ENCODE assay signal across 21 mouse cellular contexts in genomic region chr8:107035641-107036040, GRCm38 (mm10). TPM values are rescaled to one million over a fixed set of nuclear protein-coding genes. Genes with fewer than 3 reads are reported as not detected.
"Had no signal": no experiment of that assay in that cellular context is flagged by ENCODE, and none has a peak within 500 bp of the region (broad histone marks: within the 10 kb centered on the region; RNA-seq: fewer than 3 reads in every experiment).

No protein-coding gene starts in this region.

- ATAC-seq: midbrain, embryonic 16.5 days had no signal

- H3K9ac ChIP-seq: lung, embryonic 14.5 days; midbrain, embryonic 12.5 days; neural tube, embryonic 13.5 days; neural tube, embryonic 15.5 days had no signal

- H3K4me2 ChIP-seq: lung, embryonic 14.5 days; midbrain, embryonic 12.5 days; neural tube, embryonic 13.5 days; neural tube, embryonic 15.5 days had no signal

- H3K9me3 ChIP-seq: midbrain, embryonic 10.5 days; midbrain, embryonic 12.5 days; neural tube, embryonic 13.5 days; neural tube, embryonic 15.5 days had no signal

- DNase-seq: lung, adult 18-20 months; lung, embryonic 14.5 days; lung, postnatal 10 days; lung, postnatal 4 days; midbrain, embryonic 14.5 days; retina, postnatal 1 day; right cerebral cortex, adult 18-20 months; right cerebral cortex, postnatal 25 days; right cerebral cortex, postnatal 4 days; spleen, adult 18-20 months; thymus, adult 18-20 months; thymus, postnatal 14 days; thymus, postnatal 36 days had no signal

- H3K27me3 ChIP-seq: midbrain, embryonic 12.5 days; neural tube, embryonic 13.5 days; neural tube, embryonic 15.5 days had no signal

- H3K4me3 ChIP-seq: midbrain, embryonic 10.5 days; midbrain, embryonic 12.5 days; myocyte; neural tube, embryonic 13.5 days; neural tube, embryonic 15.5 days had no signal

- H3K27ac ChIP-seq: midbrain, embryonic 10.5 days; midbrain, embryonic 12.5 days; neural tube, embryonic 13.5 days; neural tube, embryonic 15.5 days had no signal

RNA-seq across cellular contexts. Expression of gene Tmed6, which starts 29.8 kb away (rescaled TPM):
- total RNA-seq: megakaryocyte-erythroid progenitor cell, adult 5-6 weeks had no signal
- polyA plus RNA-seq: midbrain, embryonic 10.5 days; midbrain, embryonic 12.5 days; midbrain, embryonic 14.5 days; midbrain, embryonic 16.5 days; myocyte; neural tube, embryonic 11.5 days; neural tube, embryonic 13.5 days; neural tube, embryonic 15.5 days had no signal
